Mouse (Mus musculus) gastrocnemius, postnatal 36 days (tissue): ENCODE measurements at regions not wholly inside any gene's neighbourhood (a gene's known extent, or its start where the extent isn't known, plus 50 kb on each side); places are given as distances from the start of the nearest gene placed in this dataset.
A peak's percentile ranks its signal among the peaks of the same experiment; 100 is the strongest.

Source experiments
- DNase-seq, 2 experiments: peaks; one replicate each; pipeline ENCODE4 v3.0.0; 2022
- intact Hi-C: fragments of 180-260 bp; cut with DNase I; formaldehyde crosslinking; loops from one replicate; pipeline ENCODE4 v1.15.1; 2025

DNA sequence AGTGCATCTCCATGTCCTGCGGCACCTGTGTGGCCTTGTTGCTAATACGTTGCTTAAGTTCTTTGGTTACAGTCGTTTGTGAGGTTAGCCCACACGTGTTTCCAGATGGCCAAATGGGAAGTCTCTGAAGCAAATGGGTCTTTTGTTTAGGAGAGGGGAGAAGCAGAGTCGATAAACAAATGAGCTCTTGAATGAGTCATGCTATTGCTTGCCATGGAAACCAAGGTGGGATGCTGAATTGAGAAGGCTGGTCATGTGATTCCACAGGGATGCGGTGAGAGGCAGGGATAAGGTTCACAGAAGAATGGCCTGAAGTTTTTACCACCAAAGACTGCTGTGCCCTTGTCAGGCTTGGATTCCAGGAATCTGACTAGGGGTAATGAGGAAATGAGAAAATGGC is 214.8 kb upstream of the Elac2 start:
- intact Hi-C loops, result no loop called here
- no peak for DNase-seq

DNA sequence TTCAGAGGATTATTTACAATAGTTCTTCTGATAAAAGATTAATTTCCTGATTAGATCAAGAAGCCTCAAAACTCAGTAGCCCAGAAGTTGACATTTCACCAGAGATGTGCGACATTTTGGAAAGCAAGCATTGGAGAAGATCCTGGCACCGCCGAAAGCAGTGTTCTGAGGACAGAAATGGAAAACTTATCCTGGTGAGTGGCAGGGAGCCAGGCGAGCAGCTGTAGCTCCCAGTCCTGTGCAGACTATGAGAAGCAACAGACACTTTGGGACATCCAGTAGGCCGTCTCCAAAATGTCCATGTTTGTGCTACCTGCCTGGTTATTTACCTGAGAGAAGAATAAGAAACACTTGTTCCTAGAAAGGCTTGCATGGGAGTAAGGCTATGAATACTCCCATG is 202.1 kb upstream of the Elac2 start:
- intact Hi-C loops, result no loop called here
- DNase-seq, result no peak

DNA sequence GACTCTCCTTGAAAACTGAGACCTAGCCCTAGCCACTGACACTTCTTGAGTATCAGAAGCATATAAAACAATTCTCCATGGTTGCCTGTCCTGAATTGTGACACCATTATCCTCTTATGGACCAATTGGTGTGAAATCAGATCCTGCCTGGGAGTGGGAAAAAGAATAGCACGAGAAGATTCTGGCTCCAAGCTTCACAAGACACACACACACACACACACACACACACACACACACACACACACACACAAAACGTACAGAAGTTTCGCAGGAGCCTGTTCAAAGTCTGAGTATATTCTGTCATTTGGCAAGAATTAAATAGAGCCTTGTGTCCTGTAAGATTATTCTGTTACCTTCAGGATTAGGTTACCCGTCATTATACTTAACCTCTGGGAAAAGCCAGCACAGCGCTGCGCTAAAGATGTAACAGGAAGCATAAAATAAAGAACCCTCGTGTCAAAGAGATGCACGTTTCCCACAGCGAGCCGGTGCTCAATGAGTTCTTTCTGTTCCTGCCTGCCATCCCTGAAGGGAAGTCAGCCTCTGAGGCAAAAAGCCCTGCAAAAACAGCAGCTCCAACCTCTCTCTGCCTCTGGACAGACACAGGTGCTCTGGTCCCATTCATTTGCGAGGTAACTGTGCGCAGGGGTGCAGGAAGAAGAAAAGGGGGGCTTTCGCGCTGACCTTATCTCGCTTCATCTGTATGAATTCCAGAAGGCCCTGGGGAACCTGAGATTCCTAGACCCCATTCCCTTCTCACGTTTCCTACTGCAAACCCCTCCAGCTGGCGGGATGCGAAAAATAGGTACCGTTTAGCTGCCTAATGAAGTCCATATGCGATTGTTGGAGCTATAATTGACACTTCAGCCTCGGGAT is 178.4 kb upstream of the Elac2 start:
- DNase-seq, result no peak
- intact Hi-C loops, result no loop called here

DNA sequence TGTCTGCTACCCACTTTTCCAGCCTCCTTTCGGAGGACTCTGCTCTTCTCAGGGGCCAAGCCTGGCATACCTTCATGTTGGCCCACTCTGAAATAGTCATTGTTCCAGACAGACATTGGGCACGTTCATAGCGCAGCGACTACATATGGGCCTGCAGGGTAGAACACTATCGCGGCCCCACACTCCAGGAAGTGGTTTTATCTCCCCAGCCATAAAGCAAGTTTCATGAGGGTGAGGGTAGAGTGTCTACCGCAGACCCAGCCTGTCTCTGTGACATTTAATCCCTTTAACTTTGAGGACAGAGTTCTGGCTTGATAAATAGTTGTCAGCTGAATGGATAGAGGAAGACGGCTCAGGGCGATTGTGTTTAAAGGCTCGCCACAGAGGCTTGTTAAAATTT is 177.5 kb upstream of the Elac2 start:
- intact Hi-C loops, result no loop called here
- DNase-seq, result no peak

DNA sequence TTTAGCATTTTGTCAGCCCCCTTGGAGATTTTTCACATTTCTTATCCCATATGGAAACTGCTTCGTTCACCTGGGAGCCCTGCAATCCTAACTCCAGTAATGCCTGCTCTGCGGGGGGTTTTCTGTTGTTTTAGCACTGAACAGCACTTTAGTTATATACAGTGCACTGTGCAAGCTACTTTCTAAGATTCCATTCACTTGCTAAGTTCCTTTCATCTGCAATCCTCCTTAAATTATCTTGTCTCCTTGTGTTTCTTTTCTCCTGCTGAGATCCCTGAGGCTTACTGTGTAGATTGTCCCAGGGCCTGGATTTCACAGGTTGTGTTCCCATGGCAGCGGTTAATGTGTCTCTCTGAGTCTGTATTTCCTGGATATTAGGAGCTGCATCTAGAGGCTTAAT is 173.3 kb upstream of the Elac2 start:
- intact Hi-C loops, result no loop called here
- DNase-seq, result no peak

DNA sequence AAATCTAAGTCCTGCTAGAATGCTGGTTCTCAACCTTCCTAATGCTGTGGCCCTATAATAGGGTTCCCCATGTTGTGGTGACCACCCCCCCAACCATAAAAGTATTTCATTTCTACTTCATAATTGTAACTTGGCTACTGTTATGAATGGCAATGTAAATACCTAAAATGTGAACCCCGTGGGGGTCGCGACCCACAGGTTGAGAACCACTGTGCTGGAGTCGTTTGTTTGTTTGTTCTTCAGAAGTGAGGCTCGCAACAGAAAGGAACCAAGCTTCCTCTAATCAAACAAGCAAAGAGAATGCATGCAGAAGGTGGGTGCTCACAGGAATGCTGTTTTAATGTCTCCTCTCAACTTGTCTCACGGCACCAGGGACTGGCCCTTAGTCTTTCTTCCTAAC is 166.4 kb upstream of the Elac2 start:
- intact Hi-C loops, result no loop called here
- no peak for DNase-seq

DNA sequence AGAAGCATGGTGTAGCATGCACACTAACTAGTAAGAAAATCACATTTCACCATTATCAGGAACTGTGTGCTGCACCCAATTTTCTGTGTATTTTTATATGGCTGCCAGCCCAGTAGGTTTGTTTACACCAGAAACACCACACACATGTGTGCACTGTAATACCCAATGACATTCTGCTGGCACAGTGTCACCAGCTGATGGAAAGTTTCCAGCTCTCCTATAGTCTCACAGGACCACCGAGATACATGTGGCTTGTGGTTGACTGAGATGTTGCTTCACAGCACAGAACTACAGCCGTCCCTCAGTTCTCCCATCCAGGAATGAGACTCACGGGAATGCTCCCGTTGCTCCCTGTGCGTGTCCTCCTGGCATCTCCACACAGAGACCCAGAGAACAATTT is 149.4 kb upstream of the Elac2 start:
- DNase-seq, result no peak
- intact Hi-C loops, result no loop called here

DNA sequence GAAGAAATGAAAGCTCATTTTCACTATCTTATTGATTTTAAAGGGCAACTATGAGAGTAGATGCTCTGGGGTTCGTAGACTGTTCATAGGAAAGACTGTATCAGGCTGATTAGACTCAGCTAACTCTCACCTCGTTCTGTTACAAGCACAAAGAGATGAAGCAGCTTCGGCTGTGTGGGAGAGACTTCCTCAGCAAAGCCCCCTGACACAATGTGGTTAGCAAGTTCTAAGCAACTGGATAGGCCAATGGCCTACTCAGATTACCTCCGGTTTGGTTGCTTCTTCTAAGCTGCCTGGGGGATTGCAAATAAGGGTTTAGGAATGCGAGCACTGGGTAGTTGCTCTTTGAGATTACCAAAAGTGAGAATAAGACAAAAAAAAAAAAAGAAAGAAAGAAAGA is 146.4 kb upstream of the Elac2 start:
- intact Hi-C loops, result no loop called here

DNA sequence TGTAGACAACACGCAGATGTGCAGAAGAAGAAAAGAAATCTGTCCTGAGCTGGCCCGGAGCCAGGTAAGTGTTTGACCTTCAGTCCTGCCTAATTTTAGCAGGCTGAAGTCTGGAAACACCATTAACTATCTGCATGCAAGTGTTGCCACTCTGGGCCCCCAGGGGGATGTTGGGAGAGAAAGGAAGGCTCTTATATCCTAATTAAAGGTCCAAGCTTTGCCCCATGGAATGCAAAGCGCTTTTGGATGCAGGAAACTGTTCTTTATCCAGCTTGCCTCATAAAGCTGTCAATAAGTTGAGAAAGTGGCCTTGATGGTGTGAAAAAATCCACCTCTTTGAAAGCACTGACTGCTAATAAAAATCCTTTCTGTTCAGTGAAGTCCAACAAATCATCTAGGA is 145.1 kb upstream of the Elac2 start:
- intact Hi-C loops, result no loop called here

More for the DNA sequence above, 146.4 kb upstream of the Elac2 start:
- DNase-seq, result no peak

DNA sequence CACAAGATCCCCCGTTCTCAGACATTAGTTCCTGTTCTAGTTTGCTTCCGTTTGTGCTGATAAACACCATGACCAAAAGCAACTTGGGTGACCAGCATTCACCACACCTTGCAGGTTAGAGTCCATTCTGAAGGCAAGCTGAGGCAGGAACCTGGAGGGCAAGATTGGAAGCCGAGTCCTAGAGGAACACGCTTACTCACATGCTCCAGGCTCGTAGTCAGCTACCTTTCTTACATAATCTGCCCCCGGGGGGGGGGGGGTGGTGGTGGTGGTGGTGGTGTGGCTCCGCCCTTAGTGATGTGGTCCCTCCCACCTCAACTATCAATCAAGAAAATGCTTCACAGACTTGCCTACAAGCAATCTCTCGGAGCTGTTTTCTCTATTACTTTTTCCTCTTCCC is 142.1 kb upstream of the Elac2 start:
- intact Hi-C loops, result no loop called here
- no peak for DNase-seq

More for the DNA sequence above, 145.1 kb upstream of the Elac2 start:
- no peak for DNase-seq

DNA sequence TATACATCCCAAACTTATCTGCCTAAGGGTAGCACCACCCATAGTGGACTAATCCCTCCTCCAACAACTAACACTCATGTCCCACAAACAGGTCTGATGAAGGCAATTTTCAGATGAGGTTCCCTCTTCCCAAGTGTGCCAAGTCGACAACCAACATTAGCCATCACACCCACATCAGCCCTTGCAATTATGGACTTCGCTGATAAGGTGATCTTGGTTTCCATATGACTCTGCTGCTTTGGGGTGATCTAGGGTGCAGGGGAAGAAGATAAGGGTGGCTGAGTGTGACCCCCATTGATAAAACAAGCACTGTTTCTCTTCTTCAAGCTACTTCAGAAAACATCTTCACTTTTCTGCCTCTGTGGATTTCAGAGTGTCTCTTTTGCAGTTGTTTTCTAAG is 137.7 kb upstream of the Elac2 start:
- intact Hi-C loops, result no loop called here
- DNase-seq, result no peak

DNA sequence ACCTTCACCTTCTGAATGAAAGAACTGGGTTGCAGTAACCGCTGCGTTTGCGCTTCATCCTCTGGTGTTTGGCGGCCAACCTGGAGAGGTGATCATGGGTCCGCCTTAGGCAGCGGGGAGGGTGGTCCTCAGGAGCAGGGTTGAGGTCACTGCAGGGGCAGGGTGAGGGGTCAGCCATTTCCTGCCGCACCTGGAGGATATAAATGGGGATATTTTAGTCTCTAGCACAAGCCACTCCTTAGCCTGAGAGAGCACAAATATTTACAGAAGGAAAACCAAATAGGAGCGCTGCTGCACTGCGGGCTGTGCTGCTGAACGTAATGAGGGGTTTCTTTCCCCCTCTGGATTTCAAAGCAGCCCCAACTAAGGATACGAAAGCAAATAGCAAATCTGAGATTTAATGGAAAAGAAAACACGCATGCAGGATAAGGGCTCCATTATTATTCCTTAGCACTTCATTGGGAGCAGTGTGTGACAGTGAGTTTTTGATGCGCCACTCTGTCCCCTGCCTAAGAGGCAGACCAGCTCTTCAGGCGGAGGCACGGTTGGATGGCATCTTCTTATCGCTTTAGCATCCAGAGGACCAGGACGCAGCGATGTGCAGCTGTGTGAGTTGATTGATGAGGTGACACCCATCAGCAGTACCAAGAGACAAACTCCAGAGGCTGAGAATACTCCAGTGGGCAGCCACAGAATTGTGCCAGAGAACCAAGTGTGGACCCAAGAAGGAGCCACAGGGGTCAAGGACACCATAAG is 135.9 kb upstream of the Elac2 start:
- no peak for DNase-seq
- intact Hi-C loops, result no loop called here

DNA sequence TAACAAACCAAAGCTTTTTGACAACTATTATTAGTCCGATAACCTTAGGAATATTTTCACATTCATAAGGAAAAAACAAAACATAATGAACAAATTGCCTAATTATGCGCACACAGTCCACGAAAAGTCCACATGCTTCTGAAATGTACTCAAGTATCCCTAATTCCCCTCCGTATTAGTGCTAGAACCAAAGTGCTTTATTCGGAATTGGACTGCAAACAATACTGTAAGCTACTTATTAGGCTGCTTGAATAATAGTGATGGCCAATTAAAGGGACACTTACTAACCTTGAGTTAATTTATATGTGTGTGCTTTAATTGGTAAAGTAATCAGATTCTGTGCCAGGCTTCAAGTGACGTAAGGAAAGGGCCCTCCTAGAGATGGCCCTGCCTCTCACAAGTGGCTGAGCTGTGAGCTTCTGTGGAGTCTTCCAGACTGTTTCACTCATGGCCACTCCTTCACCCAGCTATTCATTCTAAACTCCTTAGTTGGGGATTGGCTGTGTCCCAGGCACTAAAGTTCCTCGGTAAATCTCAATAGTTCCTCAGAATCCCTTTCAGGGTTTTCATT is 132.2 kb upstream of the Elac2 start:
- intact Hi-C loops, result no loop called here
- no peak for DNase-seq

DNA sequence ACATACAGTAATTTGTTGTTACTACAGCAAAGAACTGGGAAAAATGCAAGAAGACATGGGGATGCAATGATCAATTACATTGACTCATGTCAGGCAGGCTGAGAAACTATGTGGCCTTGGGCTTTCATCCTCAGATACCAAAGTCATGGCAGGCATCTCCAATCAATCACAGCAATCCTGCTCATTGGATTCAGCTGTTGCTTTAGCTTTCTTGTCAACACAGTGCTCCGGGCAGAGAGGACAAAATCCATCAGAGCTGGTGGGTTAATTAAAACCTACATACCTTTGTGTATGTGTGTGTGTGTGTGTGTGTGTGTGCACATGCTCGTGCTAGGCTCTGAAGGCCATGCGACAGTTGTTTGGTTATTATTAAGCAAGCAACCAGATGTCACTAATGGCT is 119.2 kb upstream of the Elac2 start:
- DNase-seq, result no peak
- intact Hi-C loops, result no loop called here

DNA sequence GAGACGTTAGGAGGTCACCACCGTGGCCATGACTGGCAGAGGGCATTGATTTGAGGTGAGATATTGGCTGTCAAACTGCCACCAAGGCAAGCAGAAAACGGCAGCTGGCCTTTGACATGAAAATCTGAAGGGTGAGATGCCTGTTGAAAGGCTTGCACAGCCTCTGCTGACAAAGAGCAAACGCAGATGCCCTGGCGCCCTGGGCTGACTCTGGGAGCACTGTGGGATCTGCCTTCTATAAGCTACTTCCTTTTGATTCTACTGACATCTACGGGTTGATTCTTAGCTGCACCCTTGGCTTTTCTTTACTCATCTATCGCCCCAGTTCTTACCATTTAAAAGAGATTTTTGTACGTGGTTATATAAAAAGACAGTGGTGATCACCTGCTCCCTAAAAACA is 98.2 kb upstream of the Elac2 start:
- DNase-seq, result no peak
- intact Hi-C loops, result no loop called here

DNA sequence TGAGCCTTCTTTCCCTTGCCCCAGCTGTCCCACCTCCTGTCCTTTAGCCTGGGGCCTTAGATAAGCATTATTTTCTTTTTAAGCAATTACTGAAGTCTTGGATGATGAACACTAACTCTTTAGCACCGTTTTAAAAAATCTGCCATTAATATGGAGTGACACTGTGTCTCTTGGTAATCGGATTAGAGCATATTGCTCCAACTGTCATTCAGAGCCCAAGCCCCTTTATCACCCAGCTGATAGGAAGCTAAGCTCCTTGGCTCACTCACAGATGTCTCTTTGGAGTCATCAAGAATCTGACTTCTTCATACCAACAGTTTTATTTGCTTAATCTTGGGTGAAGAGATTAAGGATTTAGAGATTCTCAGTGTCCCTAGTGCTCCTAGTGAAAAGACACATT is 94.3 kb upstream of the Elac2 start:
- no peak for DNase-seq
- intact Hi-C loops, result no loop called here

DNA sequence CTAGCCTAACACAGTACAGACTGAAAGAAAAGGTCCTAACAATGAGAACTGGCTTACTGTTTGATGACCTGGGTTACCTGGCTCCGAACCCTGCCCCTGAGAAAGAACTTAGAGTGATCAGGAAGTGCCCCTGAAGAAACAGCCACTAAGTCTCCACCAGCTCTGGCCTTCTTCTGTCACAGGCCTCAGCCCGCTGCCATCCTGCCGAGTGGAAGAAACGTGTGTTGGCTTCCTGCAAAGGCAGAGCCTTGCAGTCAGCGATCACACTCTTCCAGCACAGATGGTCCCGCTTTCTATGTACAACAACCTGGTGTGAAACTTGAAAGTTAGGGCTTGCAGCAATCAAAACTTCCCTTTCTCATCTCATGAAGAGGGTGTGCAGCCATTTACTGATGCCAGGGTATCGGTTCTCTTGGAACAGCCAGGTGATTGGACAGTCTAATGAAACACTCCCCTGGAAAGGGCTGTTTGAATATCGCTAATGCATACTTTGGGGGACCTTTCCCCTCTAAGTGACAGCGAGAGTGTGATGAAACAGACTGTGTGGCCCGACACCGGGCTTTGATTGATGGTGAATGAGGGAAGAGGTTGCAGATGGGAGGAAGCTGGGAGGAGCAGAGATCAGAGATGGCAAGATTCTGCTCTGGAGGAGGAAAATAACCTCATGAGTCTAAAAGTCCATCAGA is 89.4 kb upstream of the Elac2 start:
- DNase-seq, result no peak
- intact Hi-C loops, result no loop called here

DNA sequence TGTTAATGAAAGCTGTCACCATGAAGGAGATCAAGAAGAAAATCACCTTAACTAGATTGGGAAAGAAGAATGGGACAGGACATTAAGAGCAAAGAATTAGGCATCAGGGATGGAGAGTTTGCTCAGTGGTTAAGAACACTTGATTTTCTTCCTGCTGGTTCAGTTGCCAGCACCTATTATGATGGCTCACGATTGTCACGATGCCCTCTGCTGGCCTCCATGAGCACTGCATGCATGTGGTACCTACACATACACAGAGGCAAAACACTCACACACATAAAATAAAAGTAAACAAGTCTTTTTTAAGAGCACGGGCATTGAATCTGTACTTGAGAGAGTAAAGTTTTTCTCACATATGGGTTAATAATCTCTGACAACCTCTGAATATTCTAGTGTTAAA is 88.1 kb upstream of the Elac2 start:
- intact Hi-C loops, result no loop called here
- DNase-seq, result no peak

DNA sequence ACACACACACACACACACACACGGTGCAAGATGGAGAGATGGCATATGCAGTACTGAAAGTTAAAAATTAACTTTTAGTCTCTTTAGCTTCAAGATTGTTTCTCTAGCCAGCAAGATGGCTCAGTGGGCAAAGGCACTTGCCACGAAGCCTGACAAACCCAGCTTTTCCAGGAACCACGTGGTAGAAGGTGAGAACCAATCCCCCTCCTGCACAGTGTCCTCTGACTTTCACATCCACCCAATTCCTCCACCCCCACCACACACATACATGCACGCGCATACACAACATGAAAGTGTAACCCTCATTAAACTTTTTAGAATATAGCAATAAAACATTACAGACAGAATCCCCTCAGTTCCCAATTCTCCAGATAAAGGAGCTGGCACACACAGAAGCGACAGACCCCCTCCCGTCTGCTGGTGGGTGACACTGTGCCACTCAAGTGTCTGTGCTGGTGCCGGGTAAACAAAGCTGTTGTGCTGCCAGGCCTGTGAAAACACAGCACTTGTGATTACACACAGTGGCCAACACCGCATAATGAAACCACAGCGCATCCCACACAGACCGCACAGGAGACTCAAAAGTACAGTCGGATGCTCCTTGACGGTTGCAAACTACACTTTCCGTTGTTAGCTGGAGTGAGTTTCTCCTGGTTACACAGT is 82.9 kb upstream of the Elac2 start:
- intact Hi-C loops, result no loop called here

DNA sequence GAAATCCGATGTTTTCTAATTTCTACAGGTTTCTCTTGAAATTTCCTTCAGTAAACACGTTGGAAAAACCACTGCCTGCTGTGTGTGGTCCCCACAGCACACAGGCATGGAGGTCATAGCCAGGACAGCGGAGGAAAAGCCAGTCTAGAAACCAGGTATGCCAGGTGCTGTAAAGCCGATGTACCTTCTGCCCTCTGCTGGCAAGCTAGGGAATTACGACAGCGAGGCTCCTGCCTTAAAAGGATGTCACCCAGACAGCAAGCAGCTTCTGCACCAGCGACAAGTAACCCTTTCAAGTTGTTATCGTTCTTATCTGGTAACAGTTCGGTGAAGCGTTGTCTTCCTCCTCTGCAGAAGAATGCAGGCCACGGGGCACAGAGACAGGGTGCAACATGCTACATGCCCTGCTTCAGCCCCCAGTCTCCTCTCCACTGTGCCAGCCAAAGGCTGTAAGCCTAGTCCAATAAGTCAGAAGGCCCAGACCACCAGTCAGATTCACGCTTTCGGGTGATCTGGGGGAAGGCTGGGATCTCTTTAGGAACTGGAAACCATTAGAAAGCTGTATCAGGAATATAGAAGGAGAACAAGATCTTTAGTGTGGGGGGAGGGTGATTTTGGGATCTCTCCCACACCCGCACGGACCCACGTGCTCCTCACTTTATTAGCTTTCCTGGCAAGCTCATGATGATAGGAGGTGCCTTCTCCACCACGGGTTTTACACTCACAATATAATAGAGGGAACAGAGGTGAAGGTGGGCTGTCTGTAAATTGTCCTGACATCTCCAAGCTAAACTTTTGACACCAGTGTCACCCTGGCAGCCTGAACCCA is 79.9 kb upstream of the Elac2 start:
- peak; percentile 44 to 56 for DNase-seq
- intact Hi-C loops, result no loop called here

More for the DNA sequence above, 82.9 kb upstream of the Elac2 start:
- DNase-seq, result no peak
